Mouse (Mus musculus) heart, embryonic 16.5 days (tissue): ENCODE data around the gene Fam214a. TPM values are rescaled to one million over a fixed set of nuclear protein-coding genes. Genes with fewer than 3 reads are reported as not detected.

Experiments used
- ATAC-seq: fragments of 200-750 bp; cut with Nextera tagmentation; replicated peaks from 2 replicates; pipeline ENCODE4 v1.8.0; 2017; ENCODE audit warnings: moderate number of reproducible peaks; ENCODE audit not compliant: insufficient read depth, low FRiP score; ENCODE audit errors: extremely low read depth
- H3K27ac ChIP-seq: fragments of 300-500 bp; sonication (generic); 2 replicates; pipeline ENCODE4 v1.5.1; 2014; ENCODE audit warnings: mild to moderate bottlenecking, low read length, control low read depth, moderate library complexity
- H3K27me3 ChIP-seq: fragments of 300-500 bp; sonication (generic); 2 replicates; pipeline ENCODE4 v1.6.1; 2014; ENCODE audit warnings: low read length, mixed read lengths; ENCODE audit not compliant: control insufficient read depth, insufficient read depth
- H3K36me3 ChIP-seq: fragments of 300-500 bp; sonication (generic); 2 replicates; pipeline ENCODE4 v1.6.1; 2014; ENCODE audit not compliant: control insufficient read depth, insufficient read depth
- H3K4me1 ChIP-seq: fragments of 300-500 bp; sonication (generic); 2 replicates; pipeline ENCODE4 v1.6.1; 2014; ENCODE audit warnings: low read length, mixed read lengths; ENCODE audit not compliant: control insufficient read depth, insufficient read depth
- H3K4me2 ChIP-seq: fragments of 300-500 bp; sonication (generic); 2 replicates; pipeline ENCODE4 v1.6.1; 2014; ENCODE audit warnings: low read depth, mild to moderate bottlenecking, control low read depth, low read length
- H3K4me3 ChIP-seq: fragments of 300-500 bp; sonication (generic); 2 replicates; pipeline ENCODE4 v1.5.1; 2014; ENCODE audit warnings: mild to moderate bottlenecking, control low read depth, low read length
- H3K9ac ChIP-seq: fragments of 300-500 bp; sonication (generic); 2 replicates; pipeline ENCODE4 v1.6.1; 2014; ENCODE audit warnings: low read length, control low read depth
- H3K9me3 ChIP-seq: fragments of 300-500 bp; sonication (generic); replicated peaks from 2 replicates; pipeline ENCODE4 v1.6.1; 2016; ENCODE audit warnings: low read length; ENCODE audit not compliant: control insufficient read depth
- WGBS: fragments of 180-500 bp; shearing (Covaris S2); extraction: QIAGEN DNeasy Blood & Tissue Kit; methylation state at CpG from one replicate; pipeline ENCODE4 v1.1.7; 2014; 5-methylcytosine and 5-hydroxymethylcytosine counted together
- polyA plus RNA-seq: library from polyadenylated mRNA; unstranded; fragments of >200 nt; fragmentation: Nextera tagmentation; extraction: Ambion mirVana; gene quantifications from 2 replicates; pipeline ENCODE4 v1.2.1, GENCODE M21; 2015

Fam214a gene
- polyA plus RNA-seq, 1 experiment from 2014 or later = 11.4 TPM

DNA sequence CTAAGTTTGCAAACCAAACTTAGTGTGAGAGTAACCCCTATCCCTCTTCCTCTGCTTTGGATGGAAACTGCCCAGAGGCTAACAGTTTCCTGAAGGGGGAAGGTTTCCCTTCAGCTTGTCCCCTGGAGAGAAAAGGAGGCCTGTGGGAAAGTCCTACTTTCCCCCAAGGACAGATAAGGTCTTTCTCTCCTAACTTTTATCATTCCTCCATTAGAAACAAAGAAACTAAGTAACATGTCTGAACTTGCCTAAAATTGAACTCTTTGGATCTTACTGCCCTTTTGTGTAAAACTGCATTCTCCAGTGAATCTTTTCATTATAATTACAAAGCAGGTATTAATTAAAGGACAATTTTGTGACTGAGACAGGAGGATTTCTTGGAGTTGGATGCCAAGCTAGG is 45.3 kb downstream of the Fam214a start:
- Histone ChIP-seq H3K4me3 (no peak overlapping the region), H3K4me2 (no peak overlapping the region), H3K27ac (no peak overlapping the region), H3K36me3 (peaks cover 5% of the 10 kb centered on the region; the same call in 1 of the 2 replicates), H3K4me1 (peaks cover 10% of the 10 kb centered on the region), H3K9me3 (no peaks in the 10 kb centered on the region), H3K9ac (no peak overlapping the region), H3K27me3 (no peaks in the 10 kb centered on the region)
- ATAC-seq = no peak

DNA sequence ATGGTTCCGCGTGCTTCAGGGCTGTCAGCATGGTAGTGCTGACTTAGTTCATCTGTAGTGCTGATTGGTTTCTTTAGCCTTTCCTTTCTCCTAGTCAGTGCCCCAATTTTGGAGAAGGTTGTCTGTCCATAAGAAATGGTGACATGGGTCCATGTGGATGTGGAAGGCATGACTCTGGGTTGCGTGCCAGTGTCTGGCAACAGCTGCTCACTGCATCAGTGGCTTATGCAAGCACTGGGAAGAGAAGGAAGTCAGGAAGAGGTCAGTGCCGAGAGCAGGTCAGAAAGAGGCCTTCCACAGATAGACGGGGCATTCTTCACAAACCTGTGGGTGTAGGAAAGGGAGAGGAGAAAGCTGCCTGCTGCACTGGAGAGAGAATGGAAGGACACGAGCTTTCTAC is 48.3 kb downstream of the Fam214a start:
- no peaks in the 10 kb centered on the region for H3K27me3 ChIP-seq
- H3K4me3 ChIP-seq = no peak overlapping the region
- WGBS = 60% methylated on average over 6 of the region's 6 CpGs
- ATAC-seq = no peak
- 0 out of 2 replicates have a peak overlapping the region, but pooled peaks have one; percentile 6 for H3K27ac ChIP-seq
- H3K4me1 ChIP-seq = peaks cover 10% of the 10 kb centered on the region
- H3K9me3 ChIP-seq = no peaks in the 10 kb centered on the region
- no peak overlapping the region for H3K9ac ChIP-seq
- peaks cover 5% of the 10 kb centered on the region; the same call in 1 of the 2 replicates for H3K36me3 ChIP-seq
- H3K4me2 ChIP-seq = no peak overlapping the region

DNA sequence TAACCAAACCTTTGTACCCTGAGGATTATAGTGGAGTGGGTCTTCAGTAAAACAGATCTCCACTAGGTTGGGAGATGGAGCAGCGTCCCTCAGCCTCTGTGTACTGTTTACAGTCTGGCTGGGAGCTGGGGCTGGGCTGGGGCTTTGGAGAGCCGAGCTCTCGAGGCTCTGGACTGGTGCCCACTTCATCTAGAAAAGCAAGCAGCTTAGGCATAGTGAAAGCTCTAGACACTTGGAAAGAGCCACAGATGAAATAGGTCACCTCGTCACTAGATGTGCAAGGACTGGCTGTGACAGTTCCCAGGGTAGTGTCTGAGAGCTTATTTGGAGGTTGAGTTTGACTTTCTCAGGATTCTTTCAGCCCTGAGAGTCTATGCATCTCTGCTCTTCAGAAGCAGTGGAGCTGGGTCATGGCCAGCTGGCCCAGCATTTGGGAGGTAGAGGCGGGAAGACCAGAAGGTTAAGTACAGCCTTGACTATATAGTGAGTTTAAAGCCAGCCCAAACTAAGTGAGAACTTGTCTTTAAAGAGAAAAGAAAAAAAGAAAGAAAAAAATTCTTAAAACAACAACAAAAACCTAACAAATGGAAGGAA is 49.0 kb downstream of the Fam214a start:
- Histone ChIP-seq H3K9me3 (no peaks in the 10 kb centered on the region), H3K9ac (no peak overlapping the region), H3K36me3 (peaks cover 6% of the 10 kb centered on the region; the same call in 1 of the 2 replicates), H3K27me3 (no peaks in the 10 kb centered on the region), H3K4me1 (peaks cover 10% of the 10 kb centered on the region), H3K27ac (peak overlapping the region; percentile 64), H3K4me2 (peak overlapping the region; percentile 22; the same call in 1 of the 2 replicates), H3K4me3 (no peak overlapping the region)
- 27% methylated on average over 5 of the region's 5 CpGs for WGBS
- ATAC-seq = peak; percentile 82

DNA sequence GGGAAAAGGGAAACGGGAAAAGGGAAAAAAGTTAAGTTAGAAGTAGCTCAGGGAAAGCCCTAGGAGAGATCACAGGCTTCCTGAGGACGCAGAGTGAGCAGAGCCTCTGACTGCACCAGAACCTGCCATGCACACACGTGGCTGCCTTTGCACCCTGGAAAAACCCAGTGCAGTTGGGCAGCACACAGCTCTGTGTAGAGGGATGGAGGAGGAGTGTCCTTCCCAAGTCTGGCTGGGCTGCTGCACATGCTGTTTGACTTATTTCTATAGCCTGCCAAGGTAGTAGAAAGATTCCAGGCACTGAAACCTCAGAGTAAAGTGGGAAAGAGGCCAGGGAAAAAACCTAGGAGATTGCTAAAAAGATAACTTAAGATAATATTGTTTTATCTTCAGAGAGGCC is 49.6 kb downstream of the Fam214a start:
- H3K36me3 ChIP-seq = peaks cover 9% of the 10 kb centered on the region; the same call in 1 of the 2 replicates
- H3K4me2 ChIP-seq = no peak overlapping the region
- ATAC-seq = no peak
- no peak overlapping the region for H3K27ac ChIP-seq
- H3K4me1 ChIP-seq = peaks cover 10% of the 10 kb centered on the region
- no peaks in the 10 kb centered on the region for H3K9me3 ChIP-seq
- no peaks in the 10 kb centered on the region for H3K27me3 ChIP-seq
- 63% methylated on average over 3 of the region's 3 CpGs for WGBS
- H3K4me3 ChIP-seq = no peak overlapping the region
- H3K9ac ChIP-seq = no peak overlapping the region

DNA sequence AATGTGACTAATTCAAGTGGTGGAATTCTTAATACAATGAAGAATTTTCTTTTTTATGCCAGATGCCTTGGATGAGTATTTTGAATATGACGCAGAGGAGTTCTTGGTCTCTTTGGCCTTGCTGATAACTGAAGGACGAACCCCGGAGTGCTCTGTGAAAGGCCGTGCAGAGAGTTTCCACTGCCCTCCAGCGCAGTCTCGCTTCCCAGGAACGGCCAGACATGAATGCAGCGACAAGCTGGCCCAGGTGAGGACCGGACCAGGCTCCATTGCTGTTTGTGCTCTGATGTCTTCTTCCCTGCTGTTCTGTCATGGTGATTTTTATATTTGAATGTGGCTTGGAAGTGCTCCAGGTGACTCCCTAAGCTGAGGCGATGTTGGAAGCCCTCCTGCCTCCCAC is 51.5 kb downstream of the Fam214a start:
- H3K4me1 ChIP-seq = peaks cover 10% of the 10 kb centered on the region
- H3K4me3 ChIP-seq = no peak overlapping the region
- 74% methylated on average over 10 of the region's 10 CpGs for WGBS
- H3K9me3 ChIP-seq = no peaks in the 10 kb centered on the region
- peaks cover 17% of the 10 kb centered on the region for H3K36me3 ChIP-seq
- no peak for ATAC-seq
- H3K27me3 ChIP-seq = no peaks in the 10 kb centered on the region
- H3K9ac ChIP-seq = no peak overlapping the region
- H3K27ac ChIP-seq = no peak overlapping the region
- no peak overlapping the region for H3K4me2 ChIP-seq

GRCm38 (mm10) chr9:75016591-75016990 is 63.9 kb downstream of the Fam214a start:
- peaks cover 26% of the 10 kb centered on the region for H3K36me3 ChIP-seq

DNA sequence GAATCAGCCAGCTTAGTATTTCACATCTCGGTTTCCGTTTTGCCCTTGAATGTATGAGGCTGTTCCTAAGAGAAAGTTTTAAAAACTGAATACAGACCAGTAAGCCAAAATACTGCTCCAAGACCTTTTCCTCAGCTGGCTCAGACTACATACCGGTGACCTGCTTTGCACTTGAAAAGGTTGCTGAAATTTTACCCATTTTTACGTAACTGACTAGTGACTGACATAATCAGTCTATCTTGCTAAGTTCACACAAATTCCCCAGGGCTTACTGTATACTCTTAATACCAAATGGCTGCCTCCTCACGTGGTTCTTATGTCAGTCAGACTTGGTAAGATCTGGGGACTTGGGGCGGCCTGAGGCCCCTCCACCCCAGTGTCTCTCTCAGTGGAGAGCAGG is 66.5 kb downstream of the Fam214a start:
- H3K4me1 ChIP-seq = 0 out of 2 replicates have a peak, but pooled peaks cover 2% of the 10 kb centered on the region
- H3K27me3 ChIP-seq = no peaks in the 10 kb centered on the region
- H3K9me3 ChIP-seq = no peaks in the 10 kb centered on the region
- ATAC-seq = no peak
- no peak overlapping the region for H3K9ac ChIP-seq
- H3K4me2 ChIP-seq = no peak overlapping the region
- WGBS = 91% methylated on average over 6 of the region's 6 CpGs
- no peak overlapping the region for H3K4me3 ChIP-seq
- H3K36me3 ChIP-seq = peaks cover 22% of the 10 kb centered on the region
- H3K27ac ChIP-seq = no peak overlapping the region

More at GRCm38 (mm10) chr9:75016591-75016990, 63.9 kb downstream of the Fam214a start:
- no peak for ATAC-seq
- WGBS = 94% methylated on average over 2 of the region's 2 CpGs
- Histone ChIP-seq H3K4me1 (no peaks in the 10 kb centered on the region), H3K9me3 (no peaks in the 10 kb centered on the region), H3K27me3 (no peaks in the 10 kb centered on the region), H3K27ac (no peak overlapping the region), H3K9ac (no peak overlapping the region), H3K4me2 (no peak overlapping the region), H3K4me3 (no peak overlapping the region)

DNA sequence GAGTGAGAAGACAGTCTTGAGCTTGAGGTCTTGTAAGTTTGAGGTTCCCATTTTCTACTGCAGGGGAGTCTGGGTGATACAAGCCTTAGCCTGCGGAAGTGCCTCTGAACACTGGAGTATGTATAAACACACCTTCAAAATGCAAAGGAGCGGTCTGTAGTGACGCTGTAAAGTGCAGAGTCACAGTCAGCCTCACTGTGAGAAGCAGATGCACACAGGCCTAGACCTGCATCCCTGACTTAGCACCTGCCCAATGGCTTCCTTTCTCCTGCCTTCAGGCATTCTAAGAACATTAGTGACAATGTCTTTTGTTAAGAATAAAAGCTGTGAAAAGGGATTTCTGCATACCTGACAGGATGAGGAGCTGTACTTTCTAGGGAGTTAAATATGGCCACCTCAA is 66.9 kb downstream of the Fam214a start:
- H3K36me3 ChIP-seq = peaks cover 21% of the 10 kb centered on the region
- ATAC-seq = no peak
- no peak overlapping the region for H3K27ac ChIP-seq
- 92% methylated on average over 3 of the region's 3 CpGs for WGBS
- H3K4me2 ChIP-seq = no peak overlapping the region
- H3K27me3 ChIP-seq = no peaks in the 10 kb centered on the region
- no peaks in the 10 kb centered on the region for H3K9me3 ChIP-seq
- 0 out of 2 replicates have a peak, but pooled peaks cover 2% of the 10 kb centered on the region for H3K4me1 ChIP-seq
- no peak overlapping the region for H3K9ac ChIP-seq
- no peak overlapping the region for H3K4me3 ChIP-seq

- H3K36me3 ChIP-seq = peaks cover 17% of the 10 kb centered on the region
- no peak overlapping the region for H3K4me2 ChIP-seq
- no peak for ATAC-seq
- no peak overlapping the region for H3K9ac ChIP-seq
- no peak overlapping the region for H3K27ac ChIP-seq
- H3K27me3 ChIP-seq = no peaks in the 10 kb centered on the region
- H3K9me3 ChIP-seq = 0 out of 2 replicates have a peak, but pooled peaks cover under 1% of the 10 kb centered on the region
- H3K4me3 ChIP-seq = no peak overlapping the region
- 0 out of 2 replicates have a peak, but pooled peaks cover 2% of the 10 kb centered on the region for H3K4me1 ChIP-seq
- WGBS = 80% methylated on average over 4 of the region's 4 CpGs
Observed at GRCm38 (mm10) chr9:75020561-75020960, 67.9 kb downstream of the Fam214a start.
